Mouse (Mus musculus) MEL (cell line): ENCODE data around the gene Prrg2. TPM values are rescaled to one million over a fixed set of nuclear protein-coding genes. Genes with fewer than 3 reads are reported as not detected.
A peak's percentile ranks its signal among the peaks of the same experiment; 100 is the strongest.

Experiments used
- DNase-seq: peaks from one replicate; pipeline ENCODE4 v3.0.0; 2011; ENCODE audit warnings: low read depth, low spot score
- H3K27ac ChIP-seq: 2 replicates; pipeline ENCODE4 v1.5.1; 2012; ENCODE audit warnings: low read depth, mild to moderate bottlenecking, control low read depth, low read length, moderate library complexity; ENCODE audit not compliant: control insufficient read depth
- H3K27me3 ChIP-seq, 2 experiments: fragments of 150-350 bp in 1 of 2; sonication (generic) in 1 of 2; 2 replicates each; pipeline ENCODE4 v1.6.1; 2012; ENCODE audit warnings: low read length in 2 of 2, mild to moderate bottlenecking in 2 of 2, improper control_type of control experiment in 1 of 2, moderate library complexity in 1 of 2; ENCODE audit not compliant: insufficient read depth in 2 of 2, control insufficient read depth in 1 of 2
- H3K36me3 ChIP-seq, 2 experiments: 2 replicates each; pipeline ENCODE4 v1.6.1; 2012 to 2014; ENCODE audit warnings: low read length in 2 of 2, improper control_type of control experiment in 1 of 2, inconsistent platforms in 1 of 2, mild to moderate bottlenecking in 1 of 2; ENCODE audit not compliant: insufficient read depth in 2 of 2, control insufficient read depth in 1 of 2
- H3K4me1 ChIP-seq, 2 experiments: fragments of 150-350 bp in 1 of 2; sonication (generic) in 1 of 2; 2 replicates each; pipeline ENCODE4 v1.6.1; 2012; ENCODE audit warnings: low read length in 2 of 2, improper control_type of control experiment in 1 of 2, mild to moderate bottlenecking in 1 of 2; ENCODE audit not compliant: insufficient read depth in 2 of 2, control insufficient read depth in 1 of 2
- H3K4me3 ChIP-seq, 2 experiments: fragments of 150-350 bp in 1 of 2; sonication (generic) in 1 of 2; 2 replicates each; pipeline ENCODE4 v1.5.1; 2012; ENCODE audit warnings: low read depth in 2 of 2, low read length in 2 of 2, mild to moderate bottlenecking in 2 of 2, moderate library complexity in 2 of 2, control low read depth in 1 of 2, improper control_type of control experiment in 1 of 2; ENCODE audit not compliant: control insufficient read depth in 1 of 2, insufficient read depth in 1 of 2
- H3K79me2 ChIP-seq: 2 replicates; pipeline ENCODE4 v1.6.1; 2012; ENCODE audit warnings: mild to moderate bottlenecking, low read length, moderate library complexity; ENCODE audit not compliant: control insufficient read depth, poor library complexity, insufficient read depth
- H3K9ac ChIP-seq: 2 replicates; pipeline ENCODE4 v1.6.1; 2012; ENCODE audit warnings: low read depth, mild to moderate bottlenecking, control low read depth, low read length, moderate library complexity; ENCODE audit not compliant: control insufficient read depth, poor library complexity, severe bottlenecking
- H3K9me3 ChIP-seq: fragments of 150-350 bp; sonication (generic); replicated peaks from 2 replicates; pipeline ENCODE4 v1.6.1; 2012; ENCODE audit warnings: mild to moderate bottlenecking, low read length, improper control_type of control experiment, moderate library complexity; ENCODE audit not compliant: insufficient read depth
- BHLHE40 ChIP-seq: IDR thresholded peaks from 2 replicates; pipeline ENCODE4 v1.6.1; 2012; ENCODE audit warnings: low read depth, mild to moderate bottlenecking, inconsistent platforms, low read length, improper control_type of control experiment, borderline replicate concordance
- CHD2 ChIP-seq: IDR thresholded peaks from 2 replicates; pipeline ENCODE4 v1.6.1; 2011; ENCODE audit warnings: low read length, improper control_type of control experiment
- CTCF ChIP-seq, 3 experiments: IDR thresholded peaks in 2 of 3; conservative IDR thresholded peaks in 1 of 3; 2 replicates each; pipeline ENCODE4 v1.5.1; 2011 to 2012; ENCODE audit warnings: low read length in 3 of 3, low read depth in 2 of 3, mild to moderate bottlenecking in 2 of 3, improper control_type of control experiment in 1 of 3, inconsistent platforms in 1 of 3, mixed read lengths in 1 of 3, moderate library complexity in 1 of 3; ENCODE audit not compliant: control insufficient read depth in 1 of 3, insufficient read depth in 1 of 3, poor library complexity in 1 of 3, severe bottlenecking in 1 of 3
- E2F4 ChIP-seq: IDR thresholded peaks from 2 replicates; pipeline ENCODE4 v1.6.1; 2011; ENCODE audit warnings: low read depth, low read length, improper control_type of control experiment, borderline replicate concordance
- ELF1 ChIP-seq: IDR thresholded peaks from 2 replicates; pipeline ENCODE4 v1.6.1; 2014; ENCODE audit warnings: low read depth, mild to moderate bottlenecking, inconsistent platforms, low read length, improper control_type of control experiment, moderate library complexity
- EP300 ChIP-seq, 2 experiments: IDR thresholded peaks; 2 replicates each; pipeline ENCODE4 v1.6.1; 2011; ENCODE audit warnings: improper control_type of control experiment in 2 of 2, low read length in 2 of 2, low read depth in 1 of 2, mild to moderate bottlenecking in 1 of 2
- ETS1 ChIP-seq: IDR thresholded peaks from 2 replicates; pipeline ENCODE4 v1.6.1; 2012; ENCODE audit warnings: low read depth, mild to moderate bottlenecking, inconsistent platforms, low read length, improper control_type of control experiment, moderate library complexity
- GABPA ChIP-seq: IDR thresholded peaks from 2 replicates; pipeline ENCODE4 v1.6.1; 2012; ENCODE audit warnings: low read depth, mild to moderate bottlenecking, inconsistent platforms, low read length, improper control_type of control experiment, moderate library complexity
- GATA1 ChIP-seq: IDR thresholded peaks from 2 replicates; pipeline ENCODE4 v1.6.1; 2011; ENCODE audit warnings: low read depth, low read length, improper control_type of control experiment
- HCFC1 ChIP-seq: IDR thresholded peaks from 2 replicates; pipeline ENCODE4 v1.6.1; 2012; ENCODE audit warnings: low read depth, mild to moderate bottlenecking, inconsistent platforms, low read length, improper control_type of control experiment, moderate library complexity
- JUND ChIP-seq: IDR thresholded peaks from 2 replicates; pipeline ENCODE4 v1.6.1; 2011; ENCODE audit warnings: low read depth, mild to moderate bottlenecking, improper control_type of control experiment, low read length
- KAT2A ChIP-seq: conservative IDR thresholded peaks from 2 replicates; pipeline ENCODE4 v1.6.1; 2012; ENCODE audit warnings: low read depth, low read length, improper control_type of control experiment, inconsistent platforms
- MAFK ChIP-seq: IDR thresholded peaks from 2 replicates; pipeline ENCODE4 v1.6.1; 2011; ENCODE audit warnings: low read depth, mild to moderate bottlenecking, low read length, improper control_type of control experiment, borderline replicate concordance
- MAX ChIP-seq: IDR thresholded peaks from 2 replicates; pipeline ENCODE4 v1.6.1; 2011; ENCODE audit warnings: low read length, improper control_type of control experiment
- MAZ ChIP-seq: IDR thresholded peaks from 2 replicates; pipeline ENCODE4 v1.6.1; 2012; ENCODE audit warnings: low read depth, mild to moderate bottlenecking, inconsistent platforms, low read length, improper control_type of control experiment
- MEF2A ChIP-seq: IDR thresholded peaks from 2 replicates; pipeline ENCODE4 v1.6.1; 2014; ENCODE audit warnings: low read depth, mild to moderate bottlenecking, inconsistent platforms, low read length, improper control_type of control experiment; ENCODE audit not compliant: poor library complexity, insufficient replicate concordance, severe bottlenecking; ENCODE audit errors: extremely low read depth
- MXI1 ChIP-seq: IDR thresholded peaks from 2 replicates; pipeline ENCODE4 v1.6.1; 2011; ENCODE audit warnings: mild to moderate bottlenecking, low read depth, low read length, improper control_type of control experiment
- MYB ChIP-seq: IDR thresholded peaks from 2 replicates; pipeline ENCODE4 v1.6.1; 2011; ENCODE audit warnings: mild to moderate bottlenecking, low read depth, low read length, improper control_type of control experiment
- MYC ChIP-seq: IDR thresholded peaks from 2 replicates; pipeline ENCODE4 v1.6.1; 2011; ENCODE audit warnings: low read depth, mild to moderate bottlenecking, low read length, improper control_type of control experiment, moderate library complexity
- NELFE ChIP-seq: IDR thresholded peaks from 2 replicates; pipeline ENCODE4 v1.6.1; 2011; ENCODE audit warnings: low read depth, low read length, improper control_type of control experiment
- NRF1 ChIP-seq: IDR thresholded peaks from 2 replicates; pipeline ENCODE4 v1.6.1; 2014; ENCODE audit warnings: low read depth, mild to moderate bottlenecking, inconsistent platforms, low read length, improper control_type of control experiment, moderate library complexity; ENCODE audit not compliant: poor library complexity, insufficient read depth, severe bottlenecking
- POLR2A ChIP-seq, 2 experiments: IDR thresholded peaks; 2 replicates each; pipeline ENCODE4 v1.6.1; 2011 to 2012; ENCODE audit warnings: low read length in 2 of 2, mild to moderate bottlenecking in 2 of 2, control low read depth in 1 of 2, improper control_type of control experiment in 1 of 2, low read depth in 1 of 2, moderate library complexity in 1 of 2; ENCODE audit not compliant: control insufficient read depth in 1 of 2, insufficient read depth in 1 of 2, poor library complexity in 1 of 2
- POLR2AphosphoS2 ChIP-seq: IDR thresholded peaks from 2 replicates; pipeline ENCODE4 v1.6.1; 2011; ENCODE audit warnings: low read length, improper control_type of control experiment
- POLR2AphosphoS5 ChIP-seq: IDR thresholded peaks from 2 replicates; pipeline ENCODE4 v1.6.1; 2012; ENCODE audit warnings: low read depth, borderline replicate concordance, mild to moderate bottlenecking, inconsistent platforms, low read length, moderate library complexity, mixed read lengths
- RCOR1 ChIP-seq: IDR thresholded peaks from 2 replicates; pipeline ENCODE4 v1.6.1; 2012; ENCODE audit warnings: low read depth, mild to moderate bottlenecking, inconsistent platforms, low read length, improper control_type of control experiment
- SIN3A ChIP-seq: IDR thresholded peaks from 2 replicates; pipeline ENCODE4 v1.6.1; 2012; ENCODE audit warnings: low read length, improper control_type of control experiment, inconsistent platforms
- SMC3 ChIP-seq: IDR thresholded peaks from 2 replicates; pipeline ENCODE4 v1.6.1; 2011; ENCODE audit warnings: low read depth, low read length, improper control_type of control experiment
- TAL1 ChIP-seq: IDR thresholded peaks from 2 replicates; pipeline ENCODE4 v1.6.1; 2012; ENCODE audit warnings: mild to moderate bottlenecking, inconsistent platforms, low read length, moderate library complexity, mixed read lengths
- TBP ChIP-seq: IDR thresholded peaks from 2 replicates; pipeline ENCODE4 v1.8.0; 2011; ENCODE audit warnings: low read depth, low read length, improper control_type of control experiment
- UBTF ChIP-seq: IDR thresholded peaks from 2 replicates; pipeline ENCODE4 v1.6.1; 2012; ENCODE audit warnings: low read depth, mild to moderate bottlenecking, inconsistent platforms, low read length, improper control_type of control experiment, moderate library complexity, borderline replicate concordance; ENCODE audit not compliant: insufficient read depth
- USF1 ChIP-seq: IDR thresholded peaks from 2 replicates; pipeline ENCODE4 v1.6.1; 2014; ENCODE audit warnings: low read depth, mild to moderate bottlenecking, inconsistent platforms, low read length, improper control_type of control experiment, moderate library complexity
- USF2 ChIP-seq, 2 experiments: IDR thresholded peaks; 2 replicates each; pipeline ENCODE4 v1.6.1; 2011 to 2012; ENCODE audit warnings: improper control_type of control experiment in 2 of 2, low read length in 2 of 2, borderline replicate concordance in 1 of 2, inconsistent platforms in 1 of 2, low read depth in 1 of 2, mild to moderate bottlenecking in 1 of 2; ENCODE audit not compliant: insufficient read depth in 1 of 2
- ZC3H11A ChIP-seq: IDR thresholded peaks from 2 replicates; pipeline ENCODE4 v1.6.1; 2012; ENCODE audit warnings: low read depth, mild to moderate bottlenecking, inconsistent platforms, low read length, improper control_type of control experiment
- ZKSCAN1 ChIP-seq: IDR thresholded peaks from 2 replicates; pipeline ENCODE4 v1.6.1; 2012; ENCODE audit warnings: low read depth, mild to moderate bottlenecking, inconsistent platforms, low read length, improper control_type of control experiment, moderate library complexity
- ZNF384 ChIP-seq: IDR thresholded peaks from 2 replicates; pipeline ENCODE4 v1.6.1; 2012; ENCODE audit warnings: low read depth, mild to moderate bottlenecking, inconsistent platforms, low read length, improper control_type of control experiment
- polyA plus RNA-seq, 2 experiments: library from polyadenylated mRNA; stranded (reverse) in 1 of 2; unstranded in 1 of 2; fragments of >175 nt in 1 of 2; fragments of >200 nt in 1 of 2; gene quantifications; 2 replicates each; pipeline versions ENCODE4 v1.2.1 to v1.2.4; 2012; ENCODE audit warnings: low replicate concordance in 2 of 2, low read depth in 1 of 2; ENCODE audit not compliant: insufficient read length in 2 of 2, insufficient read depth in 1 of 2, missing spikeins in 1 of 2
- total RNA-seq: library from RNA; depleted of rRNA; stranded (reverse); fragments of 300-350 nt; gene quantifications from 2 replicates; pipeline ENCODE4 v1.2.3, GENCODE M21; 2012

Gene Prrg2
- total and polyA plus RNA-seq, 3 experiments, result 7.5 to 16.9 TPM; not detected in 1

- Histone ChIP-seq H3K4me3 (peak within 1 kb of the TSS; percentile 83 to 85), H3K4me1 (peaks cover 4 to 25% of the 10 kb centered on the region in 2 experiments), H3K27me3 (no peaks in the 10 kb centered on the region), H3K9ac (peak within 1 kb of the TSS; percentile 70), H3K9me3 (no peaks in the 10 kb centered on the region), H3K36me3 (peaks cover 1 to 17% of the 10 kb centered on the region in 2 experiments; a peak in 2 of 4 replicates), H3K79me2 (peaks cover 16% of the 10 kb centered on the region), H3K27ac (peak within 1 kb of the TSS; percentile 93)
- DNase-seq, result peak; percentile 100
- TF ChIP-seq POLR2AphosphoS2 (peak; percentile 65; the same call in 1 of the 2 replicates), NRF1 (0 out of 2 replicates have a peak, but pooled peaks have one; percentile 2), USF2 (IDR thresholded peaks at IDR 0.05; ENCODE audit: borderline replicate concordance in 1 of 2, insufficient read depth in 1 of 2, low read depth in 1 of 2, low read length in 2 of 2) (no peak), GATA1 (peak; percentile 53), ETS1 (no peak; the same call in 1 of the 2 replicates), KAT2A (no peak; the same call in 1 of the 2 replicates), NELFE (peak; percentile 62), SMC3 (no peak), HCFC1 (peak; percentile 72), ELF1 (peak; percentile 65), MEF2A (no peak), SIN3A (peak; percentile 81), GABPA (no peak), MXI1 (no peak; the same call in 1 of the 2 replicates), UBTF (no peak), MYC (peak; percentile 56), MYB (no peak), BHLHE40 (no peak), CTCF (IDR thresholded peaks at IDR 0.05 in 2 of 3, conservative IDR thresholded peaks at IDR 0.05 in 1 of 3; ENCODE audit: control insufficient read depth in 1 of 3, insufficient read depth in 1 of 3, low read depth in 2 of 3, low read length in 3 of 3, poor library complexity in 1 of 3, severe bottlenecking in 1 of 3) (peak in 1 of 3 experiments; percentile 17; a peak in 1 of 6 replicates), JUND (no peak), POLR2A (IDR thresholded peaks at IDR 0.05; ENCODE audit: control insufficient read depth in 1 of 2, insufficient read depth in 1 of 2, low read depth in 1 of 2, low read length in 2 of 2, poor library complexity in 1 of 2) (peak; percentile 57 to 74; a peak in 3 of 4 replicates), TBP (peak; percentile 83), E2F4 (no peak), MAZ (0 out of 2 replicates have a peak, but pooled peaks have one; percentile 75), ZC3H11A (no peak; the same call in 1 of the 2 replicates), EP300 (IDR thresholded peaks at IDR 0.05; ENCODE audit: low read depth in 1 of 2, low read length in 2 of 2) (peak in 1 of 2 experiments; percentile 36; a peak in 1 of 4 replicates), ZNF384 (0 out of 2 replicates have a peak, but pooled peaks have one; percentile 23), POLR2AphosphoS5 (no peak), ZKSCAN1 (no peak), MAX (no peak; the same call in 1 of the 2 replicates), USF1 (no peak), MAFK (no peak), RCOR1 (peak; percentile 18; the same call in 1 of the 2 replicates), TAL1 (no peak), CHD2 (no peak)
These were observed 45.0 kb downstream of the Prrg2 start, which contains the start of gene Rras for GRCm38 (mm10) chr7:45017242-45018061. TSS of gene Rras (plus strand) at chr7:45017961.
